Mouse (Mus musculus): ENCODE data around the gene Sh3pxd2a.

DNA sequence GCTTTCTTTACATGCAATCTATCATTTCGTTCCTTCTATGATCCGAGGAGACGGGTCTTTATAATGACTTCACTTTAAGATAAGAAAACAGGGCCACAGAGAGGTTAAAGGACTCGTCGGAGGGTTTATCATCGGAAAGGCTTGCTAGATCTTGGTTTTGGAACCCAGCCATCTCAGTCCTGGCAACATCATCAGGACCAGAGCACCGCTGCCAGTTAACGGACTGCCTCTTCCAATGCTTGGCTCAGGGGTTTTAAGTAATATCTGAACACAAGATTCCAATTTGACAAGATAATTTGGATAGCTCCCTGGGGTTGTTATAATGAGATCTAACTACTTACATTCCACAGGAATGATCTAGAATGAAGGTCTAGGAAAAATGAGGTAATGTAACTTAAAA lies 45.0 kb downstream of the Sh3pxd2a start:
- TF ChIP-seq CTCF (IDR thresholded peaks at IDR 0.05; ENCODE audit: extremely low read depth, insufficient read depth, insufficient read length, insufficient replicate concordance) (no peak), POLR2A (IDR thresholded peaks at IDR 0.05; ENCODE audit: low read depth, low read length) (no peak)
